Mouse (Mus musculus) olfactory bulb, adult 2 months (tissue): ENCODE data around the gene Erh.

Source experiments
- CTCF ChIP-seq: fragments of 200-500 bp; IDR thresholded peaks from 2 replicates; pipeline ENCODE4 v1.5.1; 2012; ENCODE audit warnings: low read depth, mild to moderate bottlenecking, low read length, moderate library complexity; ENCODE audit not compliant: insufficient read depth
- POLR2A ChIP-seq: fragments of 200-500 bp; IDR thresholded peaks from 2 replicates; pipeline ENCODE4 v1.6.1; 2012; ENCODE audit warnings: mild to moderate bottlenecking, low read depth, low read length, moderate library complexity; ENCODE audit not compliant: insufficient read depth

GRCm38 (mm10) chr12:80654659-80655025, 10.5 kb upstream of the Erh start:
- no peak for TF ChIP-seq POLR2A
- no peak for TF ChIP-seq CTCF
